Mouse (Mus musculus) gastrocnemius, postnatal 14 days (tissue): Measurements from ENCODE around the gene 4430402I18Rik. TPM values are rescaled to one million over a fixed set of nuclear protein-coding genes. Genes with fewer than 3 reads are reported as not detected.
"Not testable (repeated sequence)": the region's sequence is repeated elsewhere in the genome, so short reads cannot be mapped to it uniquely, and the experiment has no call there.

Source experiments
- DNase-seq: peaks from one replicate; pipeline ENCODE4 v3.0.0; 2021; ENCODE audit warnings: mixed read lengths
- intact Hi-C: fragments of 180-260 bp; cut with DNase I; formaldehyde crosslinking; loops from one replicate; pipeline ENCODE4 v1.15.1; 2025; ENCODE audit warnings: low total_unique reads
- long read RNA-seq, 2 experiments: library from polyadenylated mRNA; stranded (forward); transcript quantifications; one replicate each; pipeline ENCODE4 v2.0.0; 2021
- total RNA-seq, 2 experiments: library from RNA; stranded (reverse); gene quantifications; 2 replicates each; pipeline ENCODE4 v1.2.3; 2021

Gene 4430402I18Rik
- total RNA-seq: 1 to 10 TPM in 1 of 2 experiments, not detected in 1; 1.2 TPM
- long read RNA-seq, experiment 1: 0 reads
- long read RNA-seq, experiment 2: 0 reads

DNA sequence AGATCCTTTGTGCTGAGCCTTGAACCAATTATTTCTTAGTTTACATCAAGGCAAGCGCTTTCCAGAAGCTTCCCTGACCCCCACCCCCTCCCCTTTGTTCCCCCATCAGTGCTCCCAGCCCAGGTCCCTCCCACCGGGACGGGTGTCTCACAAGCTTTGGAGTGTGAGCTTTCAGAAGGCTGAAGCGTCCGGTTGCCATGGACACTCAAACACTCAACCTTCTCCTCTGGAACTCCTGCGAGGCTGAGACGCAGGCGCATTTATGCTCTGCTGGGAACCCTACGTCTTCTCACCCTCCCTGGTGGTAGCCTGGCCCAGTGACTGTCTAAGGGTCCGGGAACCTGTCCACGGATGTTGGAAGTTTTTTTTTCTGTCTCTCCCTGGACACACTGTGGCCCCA lies at the start of gene 4430402I18Rik:
Gene 4430402I18Rik (minus strand): TSS at position 149 of the 400 bp plus-strand sequence.
- intact Hi-C loops: no loop called here

DNA sequence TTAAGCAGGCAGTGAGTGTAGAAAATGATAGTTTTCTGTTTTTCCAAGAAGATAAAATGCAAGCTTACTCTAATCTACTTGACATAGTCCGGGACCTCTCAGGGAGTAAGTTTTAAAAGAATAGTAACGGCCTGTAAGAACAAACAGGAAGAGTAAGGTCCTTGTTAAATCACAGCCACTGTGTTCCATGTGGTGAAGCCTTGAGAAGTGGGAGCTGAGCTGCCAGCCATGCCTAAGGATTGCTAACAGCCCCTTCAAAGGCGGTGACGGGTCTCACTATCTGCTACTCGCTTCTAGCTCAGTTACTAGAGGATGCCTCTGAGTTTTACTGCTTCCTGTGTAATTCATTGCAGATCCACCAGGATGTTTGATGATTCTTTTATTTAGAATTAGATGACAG lies 49.2 kb upstream of the 4430402I18Rik start:
- intact Hi-C loops: no loop called here
- DNase-seq: no peak

More for the DNA sequence above, at the start of gene 4430402I18Rik:
- no peak for DNase-seq

DNA sequence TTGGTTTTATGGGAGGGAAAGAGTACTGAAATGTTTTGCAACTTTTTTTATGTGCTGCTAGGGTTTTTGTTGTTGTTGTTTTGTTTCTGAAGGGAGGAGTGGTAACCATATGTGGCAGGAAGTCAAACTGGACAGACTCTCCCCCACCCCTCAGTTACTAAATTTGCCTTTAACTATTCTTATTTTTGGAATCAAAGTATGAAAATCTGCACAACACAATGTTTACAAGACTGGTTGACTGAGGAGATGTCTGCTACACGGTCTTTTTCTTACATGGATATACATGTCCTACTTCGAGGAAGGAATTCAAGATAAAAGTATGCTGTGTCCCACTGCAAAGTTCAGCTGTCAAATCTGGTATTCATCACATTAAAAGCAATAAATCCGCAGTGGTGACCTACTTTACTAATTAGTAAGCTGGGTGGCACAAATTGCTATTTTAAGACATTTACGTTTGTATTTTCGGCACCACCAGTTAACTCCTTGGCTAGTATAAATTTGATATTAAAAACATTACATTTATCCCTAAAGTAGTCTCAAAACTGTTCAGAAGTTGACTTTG lies 48.7 kb upstream of the 4430402I18Rik start:
- intact Hi-C loops: no loop called here
- no peak for DNase-seq

DNA sequence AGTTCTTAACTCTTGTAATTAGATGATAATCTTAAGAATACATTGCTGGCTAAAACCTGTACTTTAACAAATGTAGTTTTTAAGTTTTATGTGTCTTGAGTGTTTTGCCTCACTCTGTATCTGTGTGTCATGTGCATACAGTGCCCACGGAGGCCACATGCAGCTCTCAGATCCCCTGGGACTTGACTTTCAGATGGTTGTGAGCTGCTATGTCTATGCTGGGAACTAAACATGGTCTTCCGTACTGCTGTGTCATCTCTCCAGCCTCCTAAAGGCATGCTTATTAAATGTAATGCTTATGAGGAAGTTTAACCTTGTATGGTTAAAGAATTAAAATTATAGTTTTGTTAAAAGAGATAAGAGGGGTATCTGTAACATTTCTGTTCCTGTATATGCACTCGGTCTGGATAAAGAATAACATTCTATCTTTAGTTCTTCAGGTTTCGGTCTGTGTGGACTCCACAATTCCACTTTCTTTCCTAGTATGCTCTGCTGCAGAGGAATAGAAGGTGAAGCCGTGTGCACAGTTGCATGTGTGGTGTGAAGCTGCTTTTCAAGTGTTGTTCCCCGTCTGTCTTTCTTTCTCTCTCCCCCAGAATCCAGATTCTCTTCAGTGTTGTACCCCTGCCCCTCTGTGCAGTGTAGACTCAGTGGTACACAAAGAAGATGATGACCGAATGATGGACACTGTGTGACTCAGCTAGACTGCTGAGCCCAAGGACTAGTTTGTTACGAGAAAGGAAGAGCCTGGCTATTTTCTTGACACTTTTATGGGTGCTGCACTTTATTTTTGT lies 48.0 kb upstream of the 4430402I18Rik start:
- intact Hi-C loops: no loop called here
- DNase-seq: no peak

DNA sequence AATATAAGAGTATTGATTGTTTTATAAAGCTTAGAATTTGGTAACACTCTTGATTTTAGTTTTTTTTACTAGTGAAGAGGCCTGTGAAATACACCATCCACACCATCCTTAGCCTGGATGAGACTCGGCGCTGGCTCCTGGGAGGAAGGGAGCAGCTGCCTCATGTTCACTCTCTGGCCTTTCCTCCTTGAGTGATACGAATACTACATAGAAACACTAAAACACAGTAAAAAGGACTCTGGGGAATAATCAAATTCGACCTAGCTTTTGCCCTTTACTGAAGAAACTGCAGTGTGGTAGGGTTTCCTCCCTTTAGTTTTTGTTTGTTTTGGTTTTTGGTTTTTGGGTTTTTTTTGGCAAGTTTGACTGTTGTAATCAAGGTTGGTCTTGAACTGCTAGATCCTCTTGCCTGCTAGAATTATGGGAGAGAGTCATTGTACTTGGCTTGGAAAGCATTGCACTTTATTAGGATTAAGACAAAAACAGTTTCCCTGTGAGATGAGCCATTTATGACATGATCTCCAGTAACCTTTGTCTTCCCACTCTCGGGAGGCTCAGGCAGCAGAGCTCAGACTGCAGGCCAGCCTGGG lies 47.0 kb upstream of the 4430402I18Rik start:
- DNase-seq: no peak
- intact Hi-C loops: no loop called here

DNA sequence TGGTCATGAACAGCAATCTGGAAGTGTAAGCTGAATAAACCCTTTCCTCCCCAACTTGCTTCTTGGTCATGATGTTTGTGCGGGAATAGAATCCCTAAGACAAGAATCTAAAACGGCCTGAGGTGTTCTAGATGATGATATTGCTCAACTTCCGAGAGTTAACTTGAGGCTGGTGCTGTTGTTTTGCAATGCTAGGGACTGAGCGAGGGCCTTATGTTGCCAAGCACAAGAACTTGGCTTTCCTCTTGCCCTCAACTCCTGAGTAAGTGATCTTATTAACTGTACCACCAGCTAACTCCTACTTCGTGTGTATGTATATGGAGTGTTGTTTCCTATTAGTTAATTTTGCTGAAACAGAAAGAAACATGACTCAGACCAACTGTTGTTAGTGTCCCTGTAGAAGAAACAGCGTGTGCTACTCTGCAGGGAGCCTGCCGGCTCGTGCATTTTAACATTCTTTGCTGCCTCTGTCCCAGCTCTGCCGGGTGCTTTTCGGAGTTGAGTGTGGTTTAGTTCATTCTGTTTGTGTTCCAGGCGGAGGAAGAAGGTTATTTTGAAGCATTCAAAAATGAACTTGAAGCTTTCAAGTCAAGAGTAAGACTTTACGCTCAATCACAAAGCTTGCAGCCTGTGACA lies 43.9 kb upstream of the 4430402I18Rik start:
- no peak for DNase-seq
- intact Hi-C loops: no loop called here

GRCm38 (mm10) chr19:29009046-29009445 lies 41.4 kb upstream of the 4430402I18Rik start:
- intact Hi-C loops: no loop called here
- no peak for DNase-seq

DNA sequence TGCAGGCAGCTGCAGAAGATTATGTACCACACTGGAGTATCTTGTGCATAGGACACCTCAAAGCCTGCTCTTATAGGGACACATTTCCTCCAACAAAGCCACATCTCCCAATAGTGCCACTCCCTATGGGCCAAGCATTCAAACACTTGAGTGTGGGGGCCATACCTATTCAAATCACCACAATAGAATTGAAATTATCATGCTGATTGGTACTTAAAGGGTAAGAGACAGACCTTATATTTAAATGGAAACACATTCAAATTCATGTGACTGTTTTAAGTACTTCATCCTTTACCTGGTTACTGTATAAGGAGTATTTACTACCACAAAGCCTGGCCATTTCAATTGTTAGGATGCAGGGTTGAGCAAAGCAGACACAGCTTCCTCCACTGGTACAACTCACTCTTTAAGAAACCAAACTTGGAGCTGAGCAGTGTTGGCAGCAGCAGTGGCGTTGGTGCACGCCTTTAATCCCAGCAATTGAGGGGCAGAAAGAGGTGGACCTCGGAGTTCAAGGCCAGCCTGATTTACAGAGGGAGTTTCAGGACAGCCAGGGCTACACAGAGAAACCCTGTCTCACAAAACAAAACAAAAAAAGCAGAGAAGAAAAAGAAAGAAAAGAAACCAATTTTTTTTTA lies 40.6 kb upstream of the 4430402I18Rik start:
- DNase-seq: no peak
- intact Hi-C loops: no loop called here

DNA sequence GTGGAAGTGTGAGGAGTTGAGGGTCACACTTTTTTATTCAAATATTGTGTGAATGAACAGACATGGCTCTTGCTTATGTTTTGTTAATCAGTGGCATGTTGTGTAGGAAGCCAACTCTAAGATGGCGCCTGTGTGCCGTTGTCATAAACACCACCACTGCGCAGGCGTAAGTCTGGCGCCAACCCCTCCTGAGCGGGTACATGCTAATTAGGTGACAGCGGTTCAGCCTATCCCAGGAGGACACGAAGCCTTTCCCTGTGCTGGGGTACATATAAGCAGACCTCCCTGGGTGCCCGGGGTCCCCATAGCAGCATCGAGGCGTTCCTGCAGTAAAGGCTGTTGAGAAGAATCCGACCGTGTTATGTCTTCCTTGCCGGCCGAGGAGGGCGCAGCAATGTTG lies 32.7 kb upstream of the 4430402I18Rik start:
- DNase-seq, intact Hi-C loops: not testable (repeated sequence)

DNA sequence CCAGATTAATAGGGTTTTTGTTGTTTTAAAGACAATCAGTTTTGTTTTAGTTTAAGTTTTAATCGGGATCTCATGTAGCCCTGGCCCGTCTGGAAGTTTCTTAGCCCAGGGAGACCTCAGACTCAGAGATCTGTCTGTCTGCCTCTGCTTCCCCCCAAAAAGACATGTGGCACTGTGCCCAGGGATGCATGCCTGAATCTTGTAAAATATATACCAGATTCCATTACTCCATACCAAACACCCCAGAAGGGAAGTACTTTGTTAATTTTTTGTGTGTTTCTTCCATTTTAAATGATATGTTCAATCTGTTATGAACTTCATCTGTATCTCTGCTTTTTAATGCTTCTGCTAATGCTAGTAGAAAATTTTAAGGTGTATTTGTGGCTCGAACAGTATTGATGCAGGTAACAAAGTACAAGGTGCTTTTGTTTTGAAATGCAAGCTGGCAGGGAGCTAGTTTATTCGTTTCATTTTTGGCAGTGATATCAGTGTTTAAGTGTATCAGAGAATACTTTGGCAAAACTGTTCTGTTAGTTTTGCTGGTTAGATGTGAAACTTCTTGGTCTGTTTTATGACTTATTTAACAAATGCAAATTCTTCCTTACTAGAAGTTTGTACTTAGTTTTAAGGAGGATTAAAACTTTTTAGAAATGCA lies 30.5 kb upstream of the 4430402I18Rik start:
- DNase-seq: no peak
- intact Hi-C loops: loop anchor here (10.0 kb wide), 1 partner anchor 47 kb away; the partner anchor contains the start of gene Ak3

DNA sequence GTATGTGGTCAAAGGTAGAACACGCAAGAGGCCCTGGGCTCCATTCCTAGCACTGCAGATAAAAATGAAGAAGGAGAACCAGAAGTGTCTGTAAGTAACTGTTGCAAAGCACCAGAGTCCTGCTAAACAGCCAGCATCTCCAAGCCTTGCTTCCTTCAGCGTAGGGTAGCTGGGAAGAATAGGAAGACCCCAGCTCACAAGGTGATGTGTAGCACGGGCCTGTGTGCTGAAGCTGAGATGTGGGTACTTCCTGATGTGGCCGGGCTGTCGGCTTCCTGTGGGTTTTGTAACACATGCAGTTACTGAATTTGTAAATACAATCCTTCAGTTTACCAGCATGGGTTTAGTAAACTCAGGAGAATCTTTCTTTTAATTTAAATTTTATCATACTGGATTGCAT lies 27.8 kb upstream of the 4430402I18Rik start:
- intact Hi-C loops: loop anchor here (10.0 kb wide), 1 partner anchor 49 kb away; the partner anchor contains the start of gene Ak3

GRCm38 (mm10) chr19:28994870-28995269 lies 27.3 kb upstream of the 4430402I18Rik start:
- intact Hi-C loops: loop anchor here (10.0 kb wide), 1 partner anchor 50 kb away; the partner anchor contains the start of gene Ak3
- DNase-seq: no peak

More for the DNA sequence above, 27.8 kb upstream of the 4430402I18Rik start:
- no peak for DNase-seq

GRCm38 (mm10) chr19:28991391-28991790 lies 23.8 kb upstream of the 4430402I18Rik start:
- no peak for DNase-seq
- intact Hi-C loops: loop anchor here (10.0 kb wide), 1 partner anchor 53 kb away; the partner anchor contains the start of gene Ak3

DNA sequence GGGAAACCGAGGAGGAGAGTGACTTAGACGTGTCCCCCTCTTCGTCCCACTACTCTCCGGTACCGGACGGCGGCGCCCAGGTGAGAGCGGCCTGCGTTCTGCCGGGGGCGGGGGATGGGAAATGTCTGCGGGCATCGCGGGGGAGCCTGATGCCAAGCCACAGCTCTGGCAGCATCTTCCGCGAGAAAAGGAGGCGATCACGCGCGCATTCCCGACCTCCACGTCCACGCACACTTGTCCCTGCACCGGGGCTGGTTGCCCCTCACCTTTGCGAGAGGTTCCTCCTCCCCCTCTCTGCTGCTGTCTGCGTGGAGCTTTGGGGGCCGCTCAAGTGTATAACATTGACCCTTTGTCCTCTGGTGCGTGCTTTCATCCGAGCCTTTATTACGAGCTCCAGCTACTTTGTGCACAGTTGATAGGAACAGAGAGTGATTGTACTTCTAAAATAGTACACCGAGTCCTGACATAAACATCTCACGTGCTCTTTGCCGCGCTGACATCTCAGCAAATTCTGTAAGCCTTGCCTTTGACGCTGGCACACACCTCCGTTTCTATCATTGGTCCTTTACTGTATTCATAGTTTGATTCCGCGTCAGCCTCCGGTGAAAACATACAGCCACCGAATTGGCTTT lies 23.1 kb upstream of the 4430402I18Rik start:
- DNase-seq: no peak
- intact Hi-C loops: loop anchor here (10.0 kb wide), 1 partner anchor 54 kb away; the partner anchor contains the start of gene Ak3

GRCm38 (mm10) chr19:28990194-28990589 lies 22.6 kb upstream of the 4430402I18Rik start, which contains the start of gene Cdc37l1:
Gene Cdc37l1 (plus strand): TSS chr19:28990352.
- intact Hi-C loops: loop anchor here (10.0 kb wide), 1 partner anchor 55 kb away; the partner anchor contains the start of gene Ak3
- DNase-seq: peak; percentile 99

DNA sequence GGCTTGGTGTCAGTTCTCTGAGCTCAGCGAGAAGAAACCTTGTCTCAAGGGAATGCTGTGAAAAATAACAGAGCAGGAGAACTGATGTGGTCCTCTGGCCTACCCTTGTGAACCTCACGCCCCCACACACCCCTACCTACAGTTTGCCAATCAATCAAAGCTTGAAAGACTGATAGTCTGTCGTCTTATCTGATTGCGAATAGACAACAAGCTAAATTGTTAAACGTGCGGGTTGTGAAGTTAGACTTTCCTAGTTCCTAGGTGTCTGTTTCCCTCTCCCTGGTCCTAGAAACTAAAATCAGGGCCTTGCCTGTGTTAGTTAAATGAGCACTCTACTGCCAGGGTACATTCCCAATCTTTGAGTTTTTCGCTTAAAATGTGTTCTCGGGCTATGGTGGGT lies 21.9 kb upstream of the 4430402I18Rik start:
- no peak for DNase-seq
- intact Hi-C loops: no loop called here

GRCm38 (mm10) chr19:28982617-28983016 lies 15.0 kb upstream of the 4430402I18Rik start:
- intact Hi-C loops: no loop called here
- DNase-seq: no peak
